Mouse (Mus musculus): Measurements from ENCODE around the gene Zzef1. TPM values are rescaled to one million over a fixed set of nuclear protein-coding genes. Genes with fewer than 3 reads are reported as not detected.

Gene Zzef1
- polyA plus RNA-seq, 1 experiment from 2014 or later: 9.8 TPM

- H3K4me3 ChIP-seq: no peak overlapping the region
- H3K4me1 ChIP-seq: no peaks in the 10 kb centered on the region
- H3K27me3 ChIP-seq: no peaks in the 10 kb centered on the region
- no peak overlapping the region for H3K9ac ChIP-seq
- H3K36me3 ChIP-seq: peaks cover 57% of the 10 kb centered on the region
- no peaks in the 10 kb centered on the region for H3K9me3 ChIP-seq
- ATAC-seq (ENCODE audit: insufficient number of reproducible peaks, insufficient read depth, low FRiP score, low TSS enrichment): no peak
- no peak overlapping the region for H3K4me2 ChIP-seq (replicated peaks)
- H3K27ac ChIP-seq: no peak overlapping the region
- 86% methylated on average over 9 of the region's 9 CpGs for WGBS
These were observed 54.5 kb downstream of the Zzef1 start for GRCm38 (mm10) chr11:72850419-72851131.

DNA sequence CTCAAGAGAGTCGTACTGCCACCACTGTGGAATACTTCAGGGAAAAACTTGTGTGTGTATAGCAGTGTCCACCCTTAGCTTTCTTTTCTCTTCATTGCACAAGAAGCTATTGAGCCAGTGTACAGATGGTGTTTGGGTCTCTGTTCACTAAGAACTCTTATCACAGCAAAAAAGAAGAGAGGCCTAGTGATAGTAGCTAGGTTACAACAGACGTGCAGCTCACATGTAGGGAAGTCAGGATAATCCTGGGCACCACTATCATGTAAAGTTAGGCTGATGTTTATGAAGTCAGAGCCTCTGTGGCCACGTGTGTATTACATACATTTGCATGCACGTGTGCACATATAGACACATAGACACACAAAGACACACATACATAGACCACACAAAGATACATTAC lies 55.2 kb downstream of the Zzef1 start:
- H3K36me3 ChIP-seq: peaks cover 56% of the 10 kb centered on the region

DNA sequence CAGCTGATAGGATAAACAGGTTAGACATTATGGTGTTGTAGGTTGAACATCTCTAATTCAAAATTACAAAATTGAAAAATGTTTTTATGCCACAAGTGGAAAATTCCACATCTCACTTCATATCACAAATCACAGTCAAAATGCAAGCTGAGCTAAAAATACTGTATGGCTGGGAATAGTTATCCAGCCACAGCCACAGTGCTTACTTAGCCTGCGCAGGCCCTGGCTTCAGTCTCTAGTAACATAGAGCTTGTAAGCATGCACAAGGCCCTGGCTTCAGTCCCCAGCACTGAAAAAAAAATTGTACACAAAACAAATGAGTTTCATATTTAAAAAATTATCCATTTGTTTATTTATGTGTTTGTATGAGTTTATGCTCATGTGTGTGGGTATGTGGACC lies 56.1 kb downstream of the Zzef1 start:
- no peak overlapping the region for H3K27ac ChIP-seq
- 95% methylated on average over 1 of the region's 1 CpGs for WGBS

More for the DNA sequence above, 55.2 kb downstream of the Zzef1 start:
- H3K4me2 ChIP-seq (replicated peaks): no peak overlapping the region
- H3K9me3 ChIP-seq: no peaks in the 10 kb centered on the region
- H3K4me3 ChIP-seq: no peak overlapping the region
- H3K27ac ChIP-seq: no peak overlapping the region
- no peaks in the 10 kb centered on the region for H3K4me1 ChIP-seq
- no peak overlapping the region for H3K9ac ChIP-seq
- no peak for ATAC-seq (ENCODE audit: insufficient number of reproducible peaks, insufficient read depth, low FRiP score, low TSS enrichment)
- no peaks in the 10 kb centered on the region for H3K27me3 ChIP-seq
- 90% methylated on average over 4 of the region's 4 CpGs for WGBS

DNA sequence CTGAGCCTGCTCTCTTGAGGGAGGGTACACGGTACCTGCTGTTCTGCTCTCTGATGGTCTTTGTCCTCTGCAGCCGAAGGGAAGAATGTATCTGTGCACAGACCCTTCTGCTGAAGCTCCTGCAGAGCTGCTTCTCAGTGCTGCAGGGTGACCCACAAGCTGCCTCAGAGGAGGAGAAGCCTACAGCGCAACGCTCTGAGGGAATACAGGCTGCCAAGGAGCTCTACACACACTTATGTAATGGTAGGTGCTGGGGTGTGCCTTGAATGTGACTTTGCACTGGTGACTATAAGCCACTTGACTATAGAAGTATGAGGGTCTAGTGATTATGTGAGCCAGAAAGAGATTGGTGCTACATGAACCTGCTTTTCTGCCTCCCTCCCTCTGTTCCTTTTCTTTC lies 57.1 kb downstream of the Zzef1 start:
- Histone ChIP-seq H3K27ac (no peak overlapping the region), H3K9me3 (no peaks in the 10 kb centered on the region), H3K4me1 (no peaks in the 10 kb centered on the region), H3K4me3 (no peak overlapping the region), H3K4me2 (replicated peaks) (no peak overlapping the region), H3K9ac (no peak overlapping the region), H3K27me3 (no peaks in the 10 kb centered on the region), H3K36me3 (peaks cover 60% of the 10 kb centered on the region)
- no peak for ATAC-seq (ENCODE audit: insufficient number of reproducible peaks, insufficient read depth, low FRiP score, low TSS enrichment)
- 86% methylated on average over 4 of the region's 4 CpGs for WGBS

More for the DNA sequence above, 56.1 kb downstream of the Zzef1 start:
- Histone ChIP-seq H3K36me3 (peaks cover 61% of the 10 kb centered on the region), H3K4me3 (no peak overlapping the region), H3K27me3 (no peaks in the 10 kb centered on the region), H3K9ac (no peak overlapping the region), H3K4me1 (no peaks in the 10 kb centered on the region), H3K9me3 (no peaks in the 10 kb centered on the region), H3K4me2 (replicated peaks) (no peak overlapping the region)
- ATAC-seq (ENCODE audit: insufficient number of reproducible peaks, insufficient read depth, low FRiP score, low TSS enrichment): no peak

DNA sequence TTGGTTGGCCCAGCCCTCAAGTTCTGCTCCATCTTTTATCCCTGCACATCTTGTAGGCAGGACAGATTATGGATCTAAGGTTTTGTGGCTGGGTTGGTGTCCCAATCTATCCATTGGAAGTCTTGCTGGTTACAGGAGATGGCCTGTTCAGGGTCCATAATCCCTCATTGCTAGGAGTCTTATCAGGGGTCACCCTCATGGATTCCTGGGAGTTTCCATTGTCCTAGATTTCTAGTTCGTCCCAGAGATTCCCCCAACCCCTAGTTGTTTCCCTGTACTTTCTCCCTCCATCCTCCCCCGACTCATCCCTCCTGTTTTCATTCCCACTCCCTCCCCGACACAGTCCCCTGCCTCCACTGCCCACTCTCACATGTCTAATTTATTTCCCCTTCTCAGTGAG lies 58.2 kb downstream of the Zzef1 start:
- peaks cover 53% of the 10 kb centered on the region for H3K36me3 ChIP-seq

DNA sequence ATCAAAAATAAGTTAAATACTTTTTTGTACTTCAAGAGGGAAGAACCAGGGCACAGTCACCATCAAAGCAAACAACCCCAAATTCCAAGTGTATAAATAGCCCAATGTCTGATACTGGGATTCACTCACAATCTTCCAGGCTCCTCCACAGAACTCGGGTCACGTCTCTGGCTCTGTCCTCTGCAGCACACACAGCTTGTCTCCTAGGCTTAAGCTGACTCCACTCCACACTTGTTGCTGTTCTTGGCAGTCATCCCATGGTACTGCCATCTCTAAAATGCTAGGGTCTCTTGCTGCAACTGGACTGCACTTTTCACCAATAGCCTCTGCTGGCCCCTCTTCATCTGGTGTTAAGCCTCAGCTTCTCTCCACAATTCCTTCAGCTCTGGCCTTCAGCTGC lies 60.7 kb downstream of the Zzef1 start:
- Histone ChIP-seq H3K9me3 (no peaks in the 10 kb centered on the region), H3K4me1 (no peaks in the 10 kb centered on the region), H3K9ac (no peak overlapping the region), H3K4me2 (replicated peaks) (no peak overlapping the region), H3K27me3 (no peaks in the 10 kb centered on the region), H3K27ac (no peak overlapping the region), H3K36me3 (peaks cover 58% of the 10 kb centered on the region), H3K4me3 (no peak overlapping the region)
- ATAC-seq (ENCODE audit: insufficient number of reproducible peaks, insufficient read depth, low FRiP score, low TSS enrichment): no peak
- WGBS: 91% methylated on average over 2 of the region's 2 CpGs

More for the DNA sequence above, 58.2 kb downstream of the Zzef1 start:
- Histone ChIP-seq H3K9ac (no peak overlapping the region), H3K27ac (no peak overlapping the region), H3K27me3 (no peaks in the 10 kb centered on the region), H3K4me3 (no peak overlapping the region), H3K4me2 (replicated peaks) (no peak overlapping the region), H3K4me1 (no peaks in the 10 kb centered on the region), H3K9me3 (no peaks in the 10 kb centered on the region)
- ATAC-seq (ENCODE audit: insufficient number of reproducible peaks, insufficient read depth, low FRiP score, low TSS enrichment): no peak
- 77% methylated on average over 3 of the region's 3 CpGs for WGBS

DNA sequence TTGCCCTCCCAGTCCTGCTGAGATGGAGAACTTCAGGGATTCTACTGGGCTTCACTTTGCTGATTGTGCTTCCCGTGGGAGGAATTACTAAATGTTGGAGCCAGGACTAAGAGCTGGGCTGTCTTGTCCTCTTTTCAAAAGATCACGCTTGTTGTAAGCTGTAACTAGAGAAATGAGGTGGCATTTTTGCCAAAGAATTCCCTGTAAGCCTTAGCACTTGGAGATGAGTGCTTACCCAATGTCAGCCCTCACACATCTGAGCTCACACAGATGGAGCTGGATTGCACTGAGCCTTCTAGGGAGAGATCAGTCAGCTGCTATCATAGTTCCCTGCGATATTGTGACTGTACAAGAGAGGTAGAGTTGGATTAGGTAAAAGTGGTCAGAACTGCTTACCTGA lies 65.2 kb downstream of the Zzef1 start:
- no peak for ATAC-seq (ENCODE audit: insufficient number of reproducible peaks, insufficient read depth, low FRiP score, low TSS enrichment)
- Histone ChIP-seq H3K36me3 (peaks cover 44% of the 10 kb centered on the region), H3K4me3 (no peak overlapping the region), H3K9me3 (no peaks in the 10 kb centered on the region), H3K4me2 (replicated peaks) (no peak overlapping the region), H3K4me1 (no peaks in the 10 kb centered on the region), H3K9ac (no peak overlapping the region), H3K27me3 (no peaks in the 10 kb centered on the region), H3K27ac (no peak overlapping the region)
- WGBS: 95% methylated on average over 3 of the region's 3 CpGs

DNA sequence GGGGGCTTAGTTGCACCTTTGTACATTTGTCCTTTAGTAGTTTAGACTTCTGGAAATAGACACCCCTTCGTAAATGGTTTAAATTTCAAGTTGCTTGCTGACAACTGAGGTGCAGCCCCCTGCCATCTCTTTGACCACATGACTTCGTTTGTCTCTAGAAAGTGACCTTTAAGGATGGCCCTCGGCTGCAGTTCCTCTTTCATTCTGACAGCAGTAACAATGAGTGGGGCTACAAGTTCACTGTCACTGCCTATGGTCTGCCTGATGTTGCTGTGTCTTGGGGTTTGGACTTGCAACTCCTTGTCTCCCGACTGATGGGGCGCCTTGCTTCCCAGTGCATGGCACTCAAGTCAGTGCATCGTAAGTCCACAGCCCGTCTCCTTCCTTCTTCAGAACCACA lies 70.4 kb downstream of the Zzef1 start:
- no peak for ATAC-seq (ENCODE audit: insufficient number of reproducible peaks, insufficient read depth, low FRiP score, low TSS enrichment)
- Histone ChIP-seq H3K27ac (no peak overlapping the region), H3K4me1 (no peaks in the 10 kb centered on the region), H3K9ac (no peak overlapping the region), H3K36me3 (peaks cover 36% of the 10 kb centered on the region), H3K9me3 (no peaks in the 10 kb centered on the region), H3K27me3 (no peaks in the 10 kb centered on the region), H3K4me2 (replicated peaks) (no peak overlapping the region), H3K4me3 (no peak overlapping the region)
- WGBS: 86% methylated on average over 7 of the region's 7 CpGs

DNA sequence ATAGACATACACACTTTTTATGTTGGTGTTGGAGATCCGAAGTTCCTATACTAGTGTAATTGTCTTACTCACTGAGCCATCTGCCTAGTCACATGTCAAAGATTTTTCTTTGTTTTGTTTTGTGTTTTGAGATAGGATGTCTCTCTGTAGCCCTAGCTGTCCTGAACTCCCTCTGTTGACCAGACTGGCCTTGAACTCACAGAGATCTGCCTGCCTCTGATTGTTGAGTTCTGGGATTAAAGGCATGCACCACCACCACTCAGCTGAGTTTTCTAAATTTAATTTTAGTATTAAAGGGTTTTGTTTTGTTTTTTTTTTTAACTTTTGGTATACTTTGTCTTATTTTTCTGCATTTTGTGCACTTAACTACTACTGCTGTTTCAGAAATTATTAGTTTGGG lies 76.0 kb downstream of the Zzef1 start:
- no peaks in the 10 kb centered on the region for H3K9me3 ChIP-seq
- 78% methylated on average over 1 of the region's 1 CpGs for WGBS
- H3K4me1 ChIP-seq: no peaks in the 10 kb centered on the region
- ATAC-seq (ENCODE audit: insufficient number of reproducible peaks, insufficient read depth, low FRiP score, low TSS enrichment): no peak
- no peak overlapping the region for H3K9ac ChIP-seq
- no peak overlapping the region for H3K27ac ChIP-seq
- H3K4me2 ChIP-seq (replicated peaks): no peak overlapping the region
- H3K4me3 ChIP-seq: no peak overlapping the region
- no peaks in the 10 kb centered on the region for H3K27me3 ChIP-seq
- H3K36me3 ChIP-seq: peaks cover 23% of the 10 kb centered on the region

- Histone ChIP-seq H3K27ac (no peak overlapping the region), H3K27me3 (no peaks in the 10 kb centered on the region), H3K4me1 (no peaks in the 10 kb centered on the region), H3K4me3 (no peak overlapping the region), H3K36me3 (peaks cover 45% of the 10 kb centered on the region), H3K9ac (no peak overlapping the region), H3K4me2 (replicated peaks) (no peak overlapping the region), H3K9me3 (no peaks in the 10 kb centered on the region)
- ATAC-seq (ENCODE audit: insufficient number of reproducible peaks, insufficient read depth, low FRiP score, low TSS enrichment): no peak
- 93% methylated on average over 1 of the region's 1 CpGs for WGBS
These were observed 96.6 kb downstream of the Zzef1 start for GRCm38 (mm10) chr11:72892623-72893022.

DNA sequence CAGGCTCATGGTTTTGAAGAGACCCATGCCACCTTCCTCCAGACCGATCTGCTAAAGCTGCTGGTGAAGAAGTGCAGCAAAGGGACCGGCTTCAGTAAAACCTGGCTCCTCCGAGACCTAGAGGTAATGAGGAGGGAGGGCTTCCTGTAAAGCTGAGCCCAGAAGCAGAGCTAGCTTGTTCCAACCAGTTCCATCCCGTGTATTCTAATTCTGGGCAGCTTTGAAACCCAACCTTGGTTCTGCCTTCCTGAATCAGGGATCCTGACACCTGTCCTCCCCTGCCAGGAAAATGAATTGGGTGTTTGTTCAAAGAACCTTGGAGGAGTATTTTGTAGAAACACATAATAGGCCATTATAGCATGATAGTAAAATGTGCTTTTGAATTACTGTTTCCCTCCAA lies 112.4 kb downstream of the Zzef1 start:
- no peaks in the 10 kb centered on the region for H3K27me3 ChIP-seq
- no peaks in the 10 kb centered on the region for H3K4me1 ChIP-seq
- H3K9ac ChIP-seq: no peak overlapping the region
- no peaks in the 10 kb centered on the region for H3K9me3 ChIP-seq
- H3K4me2 ChIP-seq (replicated peaks): no peak overlapping the region
- H3K4me3 ChIP-seq: no peak overlapping the region
- H3K27ac ChIP-seq: no peak overlapping the region
- ATAC-seq (ENCODE audit: insufficient number of reproducible peaks, insufficient read depth, low FRiP score, low TSS enrichment): no peak
- WGBS: 79% methylated on average over 4 of the region's 4 CpGs
- peaks cover 54% of the 10 kb centered on the region for H3K36me3 ChIP-seq

DNA sequence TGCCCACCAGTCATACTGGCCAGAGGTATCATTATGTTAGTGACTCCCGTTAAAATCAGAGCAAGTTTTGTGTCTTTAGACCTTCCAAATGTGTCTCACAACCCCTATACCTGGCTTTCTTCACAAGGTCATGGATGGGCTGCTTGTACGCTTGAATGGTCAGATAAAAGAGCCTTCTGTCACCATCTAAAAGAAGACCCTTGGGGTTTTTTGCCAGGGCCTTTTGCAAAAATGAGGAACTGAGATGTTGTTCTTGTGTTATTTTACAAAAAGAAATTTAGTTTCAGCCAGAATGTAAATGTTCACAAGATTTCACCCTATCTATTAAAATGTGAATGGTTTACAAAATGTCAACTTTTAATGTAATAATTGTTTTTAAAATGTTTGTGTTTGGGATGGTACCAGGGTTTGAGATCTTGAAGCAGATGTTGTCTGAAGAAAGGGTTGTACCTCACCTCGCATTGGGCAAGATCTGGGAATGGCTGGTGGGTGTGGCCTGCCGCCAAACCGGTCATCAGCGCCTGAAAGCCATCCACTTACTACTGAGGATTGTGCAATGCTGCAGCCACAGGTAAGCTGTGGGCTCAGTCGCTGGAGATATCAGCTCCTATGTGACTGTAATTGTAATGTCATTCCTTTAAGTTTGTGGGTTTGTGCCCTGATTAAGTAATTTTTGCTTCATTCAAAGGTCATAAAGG lies 121.4 kb downstream of the Zzef1 start:
- no peak overlapping the region for H3K4me3 ChIP-seq
- H3K27me3 ChIP-seq: no peaks in the 10 kb centered on the region
- no peak overlapping the region for H3K9ac ChIP-seq
- no peak overlapping the region for H3K4me2 ChIP-seq (replicated peaks)
- WGBS: 78% methylated on average over 7 of the region's 7 CpGs
- H3K9me3 ChIP-seq: no peaks in the 10 kb centered on the region
- H3K4me1 ChIP-seq: no peaks in the 10 kb centered on the region
- no peak for ATAC-seq (ENCODE audit: insufficient number of reproducible peaks, insufficient read depth, low FRiP score, low TSS enrichment)
- peaks cover 76% of the 10 kb centered on the region for H3K36me3 ChIP-seq
- H3K27ac ChIP-seq: no peak overlapping the region

All from embryonic facial prominence, embryonic 12.5 days (tissue).